Mouse (Mus musculus): ENCODE data around the gene Fam19a5. TPM values are rescaled to one million over a fixed set of nuclear protein-coding genes. Genes with fewer than 3 reads are reported as not detected.

Fam19a5 gene
- polyA plus RNA-seq, 1 experiment, result 0.11 TPM

DNA sequence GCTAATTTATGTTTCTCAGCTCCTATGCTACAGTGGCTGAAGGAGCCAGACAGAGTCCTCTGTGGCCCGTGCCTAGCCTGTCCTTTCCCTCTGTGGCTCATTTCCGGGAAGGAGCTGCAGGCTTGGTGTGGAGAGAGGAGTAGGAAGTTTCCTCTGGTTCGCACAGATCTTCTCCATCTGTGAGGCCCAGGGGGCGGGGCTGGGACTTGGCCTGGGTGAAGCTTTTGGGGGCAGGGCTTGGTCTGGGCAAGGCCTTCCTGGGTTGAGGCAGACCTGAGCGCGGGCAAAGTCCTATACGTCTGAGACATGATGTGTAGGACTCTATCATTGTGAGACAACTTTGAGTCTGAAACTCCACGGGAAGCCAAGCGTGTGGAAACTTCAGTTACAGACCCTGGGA is 11.7 kb downstream of the Fam19a5 start:
- Histone ChIP-seq H3K36me3 (ENCODE audit: control insufficient read depth, insufficient read depth, low read length) (no peaks in the 10 kb centered on the region), H3K27ac (ENCODE audit: insufficient read depth, low read length) (no peak overlapping the region), H3K4me1 (ENCODE audit: control insufficient read depth, insufficient read depth, insufficient read length) (no peaks in the 10 kb centered on the region), H3K27me3 (ENCODE audit: control insufficient read depth, insufficient read depth, low read length) (no peaks in the 10 kb centered on the region), H3K4me3 (ENCODE audit: extremely low read depth, insufficient read depth, insufficient read length) (no peak overlapping the region)
- WGBS, result 69% methylated on average over 9 of the region's 9 CpGs
- TF ChIP-seq CTCF (IDR thresholded peaks at IDR 0.05; ENCODE audit: extremely low read depth, insufficient read depth, insufficient read length, insufficient replicate concordance) (no peak), POLR2A (IDR thresholded peaks at IDR 0.05; ENCODE audit: low read depth, low read length) (no peak)
- no peak for DNase-seq (ENCODE audit: low read depth in 1 of 2, low spot score in 2 of 2)

DNA sequence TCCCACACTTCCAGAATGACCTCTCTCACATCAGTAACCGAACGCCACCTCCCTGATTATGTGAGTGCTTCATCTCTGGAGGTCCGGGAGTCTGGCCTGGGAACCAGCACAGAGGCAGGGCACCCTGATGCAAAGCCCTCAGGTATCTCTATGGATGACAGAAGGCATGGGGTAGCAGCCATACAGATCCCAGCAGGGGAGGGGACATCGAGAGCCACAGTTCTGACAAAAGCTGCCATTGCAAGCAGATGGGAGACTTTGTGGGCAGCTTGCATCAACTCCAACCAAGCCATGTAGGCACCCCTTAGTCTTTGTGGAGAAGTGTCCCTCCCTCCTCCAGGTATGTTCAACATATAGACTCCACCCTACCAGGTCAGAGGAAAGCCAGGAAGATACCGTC is 20.2 kb downstream of the Fam19a5 start:
- DNase-seq (ENCODE audit: low read depth in 1 of 2, low spot score in 2 of 2), result no peak
- Histone ChIP-seq H3K27me3 (ENCODE audit: control insufficient read depth, insufficient read depth, low read length) (no peaks in the 10 kb centered on the region), H3K4me3 (ENCODE audit: extremely low read depth, insufficient read depth, insufficient read length) (no peak overlapping the region), H3K36me3 (ENCODE audit: control insufficient read depth, insufficient read depth, low read length) (no peaks in the 10 kb centered on the region), H3K27ac (ENCODE audit: insufficient read depth, low read length) (no peak overlapping the region), H3K4me1 (ENCODE audit: control insufficient read depth, insufficient read depth, insufficient read length) (no peaks in the 10 kb centered on the region)
- TF ChIP-seq CTCF (IDR thresholded peaks at IDR 0.05; ENCODE audit: extremely low read depth, insufficient read depth, insufficient read length, insufficient replicate concordance), result no peak
- 91% methylated on average over 5 of the region's 5 CpGs for WGBS

DNA sequence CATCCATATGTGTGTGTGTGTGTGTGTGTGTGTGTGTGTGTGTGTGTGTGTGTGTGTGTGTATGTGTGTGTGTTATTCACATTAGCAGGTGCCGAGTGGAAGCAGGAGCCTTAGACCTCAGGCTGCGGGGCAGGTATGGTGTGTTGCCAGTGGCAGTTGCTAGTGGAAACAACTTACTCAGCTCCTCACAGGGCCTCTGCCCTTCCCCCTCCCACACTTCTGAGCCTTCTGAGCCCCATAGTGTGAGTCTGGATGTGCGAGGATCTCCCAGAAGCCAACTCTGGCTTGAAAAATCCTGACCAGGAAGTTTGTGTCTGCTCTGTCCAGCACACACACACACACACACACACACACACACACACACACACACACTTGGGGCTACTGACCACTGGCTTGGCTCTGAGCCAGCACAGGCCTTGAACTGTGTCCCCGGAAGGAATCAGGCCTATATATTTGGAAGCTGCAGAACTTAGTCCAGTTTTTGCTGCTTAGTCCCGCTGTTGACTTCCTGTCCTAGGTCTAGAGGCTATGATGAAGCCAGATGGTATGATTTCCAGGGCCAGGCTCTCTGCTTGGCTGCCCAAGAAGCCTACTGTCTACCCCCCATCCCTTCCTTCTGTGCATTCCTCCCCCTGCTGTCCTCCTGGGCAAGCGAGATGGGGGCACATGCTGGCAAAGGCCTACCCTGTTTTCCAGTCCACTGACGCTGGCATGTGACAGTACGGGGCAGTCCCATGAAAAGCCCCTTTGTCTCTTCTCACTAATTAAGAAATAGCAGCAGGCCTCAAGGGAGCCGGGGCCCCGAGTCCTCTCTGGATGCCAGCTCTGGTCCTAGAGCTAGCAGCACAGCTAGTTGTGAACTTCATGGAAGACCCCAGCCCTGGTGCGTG is 22.2 kb downstream of the Fam19a5 start:
- DNase-seq (ENCODE audit: low read depth in 1 of 2, low spot score in 2 of 2), result no peak
- TF ChIP-seq CTCF (IDR thresholded peaks at IDR 0.05; ENCODE audit: extremely low read depth, insufficient read depth, insufficient read length, insufficient replicate concordance) (no peak), POLR2A (IDR thresholded peaks at IDR 0.05; ENCODE audit: low read depth, low read length) (no peak)
- Histone ChIP-seq H3K4me1 (ENCODE audit: control insufficient read depth, insufficient read depth, insufficient read length) (no peaks in the 10 kb centered on the region), H3K27ac (ENCODE audit: insufficient read depth, low read length) (no peak overlapping the region), H3K27me3 (ENCODE audit: control insufficient read depth, insufficient read depth, low read length) (no peaks in the 10 kb centered on the region), H3K36me3 (ENCODE audit: control insufficient read depth, insufficient read depth, low read length) (no peaks in the 10 kb centered on the region), H3K4me3 (ENCODE audit: extremely low read depth, insufficient read depth, insufficient read length) (no peak overlapping the region)
- WGBS, result 85% methylated on average over 11 of the region's 11 CpGs

DNA sequence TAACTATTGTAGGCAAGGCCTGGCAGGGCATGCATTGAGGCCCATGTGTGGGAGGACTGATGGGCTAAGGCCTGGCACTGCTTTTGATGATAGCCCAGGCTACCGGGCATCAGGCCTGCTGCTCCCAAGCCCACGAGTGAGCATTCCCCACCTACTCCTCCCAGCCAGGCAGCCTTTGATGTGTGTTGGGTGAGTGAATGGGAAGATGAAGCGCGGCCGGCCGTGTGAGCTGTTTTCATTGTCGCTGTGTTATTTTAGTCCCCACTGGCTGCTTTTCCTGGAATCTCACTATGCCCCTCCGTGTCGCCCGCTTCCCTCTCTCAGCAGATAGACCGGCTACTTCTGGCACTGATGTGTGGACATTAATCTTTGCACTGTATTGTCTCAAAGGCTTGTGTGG is 26.1 kb downstream of the Fam19a5 start:
- 84% methylated on average over 11 of the region's 11 CpGs for WGBS
- H3K4me3 ChIP-seq (ENCODE audit: extremely low read depth, insufficient read depth, insufficient read length), result no peak overlapping the region
- no peak for TF ChIP-seq CTCF (IDR thresholded peaks at IDR 0.05; ENCODE audit: extremely low read depth, insufficient read depth, insufficient read length, insufficient replicate concordance)
- TF ChIP-seq POLR2A (IDR thresholded peaks at IDR 0.05; ENCODE audit: low read depth, low read length), result no peak

DNA sequence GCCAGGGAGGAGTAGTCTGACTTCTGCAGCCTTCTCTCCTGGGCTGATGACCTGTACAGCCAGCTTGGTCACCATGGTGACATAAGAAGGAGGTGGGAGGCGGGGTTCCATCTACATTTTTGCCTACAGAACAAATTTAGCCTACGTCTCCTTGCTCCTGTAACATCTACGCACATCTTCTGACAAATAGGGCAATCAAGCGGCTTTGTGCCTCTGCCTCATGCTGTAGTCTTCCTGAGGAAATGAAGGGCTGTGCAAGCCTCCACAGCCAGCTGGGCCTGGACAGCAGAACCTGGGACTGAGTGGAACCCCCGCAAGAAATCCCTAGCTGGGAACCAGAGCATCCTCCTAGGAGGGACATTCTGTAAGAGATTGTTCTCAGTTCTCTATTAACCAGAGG is 35.8 kb downstream of the Fam19a5 start:
- Histone ChIP-seq H3K4me1 (ENCODE audit: control insufficient read depth, insufficient read depth, insufficient read length) (no peaks in the 10 kb centered on the region), H3K4me3 (ENCODE audit: extremely low read depth, insufficient read depth, insufficient read length) (no peak overlapping the region), H3K27ac (ENCODE audit: insufficient read depth, low read length) (no peak overlapping the region), H3K27me3 (ENCODE audit: control insufficient read depth, insufficient read depth, low read length) (no peaks in the 10 kb centered on the region), H3K36me3 (ENCODE audit: control insufficient read depth, insufficient read depth, low read length) (no peaks in the 10 kb centered on the region)
- DNase-seq (ENCODE audit: low read depth in 1 of 2, low spot score in 2 of 2), result no peak
- TF ChIP-seq CTCF (IDR thresholded peaks at IDR 0.05; ENCODE audit: extremely low read depth, insufficient read depth, insufficient read length, insufficient replicate concordance) (no peak), POLR2A (IDR thresholded peaks at IDR 0.05; ENCODE audit: low read depth, low read length) (no peak)
- WGBS, result 81% methylated on average over 5 of the region's 5 CpGs

More for the DNA sequence above, 26.1 kb downstream of the Fam19a5 start:
- Histone ChIP-seq H3K36me3 (ENCODE audit: control insufficient read depth, insufficient read depth, low read length) (no peaks in the 10 kb centered on the region), H3K27ac (ENCODE audit: insufficient read depth, low read length) (no peak overlapping the region), H3K4me1 (ENCODE audit: control insufficient read depth, insufficient read depth, insufficient read length) (no peaks in the 10 kb centered on the region), H3K27me3 (ENCODE audit: control insufficient read depth, insufficient read depth, low read length) (no peaks in the 10 kb centered on the region)
- no peak for DNase-seq (ENCODE audit: low read depth in 1 of 2, low spot score in 2 of 2)

DNA sequence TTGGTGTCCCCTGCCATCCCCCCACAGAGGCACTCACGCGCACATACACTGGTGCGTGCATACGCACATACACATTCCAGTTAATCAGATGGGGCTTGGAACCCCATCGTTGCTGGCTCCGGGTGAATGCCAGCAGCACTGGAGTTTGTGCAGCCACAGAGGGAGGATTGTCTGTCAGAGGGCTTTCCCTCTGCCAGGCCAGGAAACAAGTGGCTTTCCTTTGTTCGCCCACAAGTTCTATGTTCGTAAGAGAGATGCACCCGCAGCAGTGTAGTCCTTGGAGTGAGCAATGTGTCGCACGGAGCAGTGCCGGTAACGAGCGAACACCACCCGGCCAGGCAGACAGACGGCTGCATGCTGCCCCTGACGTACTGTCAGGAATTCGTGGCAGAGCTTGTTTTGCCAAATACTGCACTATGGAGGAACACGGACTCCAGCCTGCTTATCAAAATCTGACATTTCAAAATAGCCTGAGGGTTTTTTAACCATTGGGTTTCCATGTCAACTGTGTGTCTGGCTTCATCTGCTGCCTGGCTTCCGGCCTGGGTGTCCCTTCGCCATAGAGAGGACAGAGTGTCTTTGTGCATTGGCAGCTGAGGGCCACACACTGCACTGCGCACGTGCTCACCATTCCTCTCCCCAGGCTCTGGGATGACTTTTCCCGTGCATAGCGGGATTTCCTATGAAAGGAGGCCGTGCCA is 40.0 kb downstream of the Fam19a5 start:
- H3K4me3 ChIP-seq (ENCODE audit: extremely low read depth, insufficient read depth, insufficient read length), result no peak overlapping the region

DNA sequence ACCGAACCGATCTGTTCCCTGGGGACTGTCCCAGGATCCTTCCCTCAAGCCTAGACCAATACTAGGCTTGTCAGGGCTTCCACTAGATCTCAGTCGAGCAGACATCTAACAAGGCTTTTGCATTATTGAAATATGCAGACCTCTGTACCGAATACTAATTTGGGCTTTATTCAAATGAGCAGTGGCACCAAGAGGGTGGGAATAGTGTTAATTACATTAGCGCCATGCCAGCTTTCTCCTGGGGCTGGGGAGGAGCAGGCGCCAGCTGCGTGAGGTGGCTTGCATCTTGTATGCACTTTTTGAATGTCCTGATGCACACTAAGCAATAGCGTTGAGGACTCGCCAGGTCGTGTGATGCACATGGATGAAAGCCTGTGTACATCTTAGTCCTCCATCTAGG is 46.9 kb downstream of the Fam19a5 start:
- no peaks in the 10 kb centered on the region for H3K4me1 ChIP-seq (ENCODE audit: control insufficient read depth, insufficient read depth, insufficient read length)

More for the DNA sequence above, 40.0 kb downstream of the Fam19a5 start:
- 88% methylated on average over 26 of the region's 26 CpGs for WGBS
- H3K27me3 ChIP-seq (ENCODE audit: control insufficient read depth, insufficient read depth, low read length), result no peaks in the 10 kb centered on the region
- H3K27ac ChIP-seq (ENCODE audit: insufficient read depth, low read length), result no peak overlapping the region
- no peak for DNase-seq (ENCODE audit: low read depth in 1 of 2, low spot score in 2 of 2)
- TF ChIP-seq CTCF (IDR thresholded peaks at IDR 0.05; ENCODE audit: extremely low read depth, insufficient read depth, insufficient read length, insufficient replicate concordance), result no peak
- no peak for TF ChIP-seq POLR2A (IDR thresholded peaks at IDR 0.05; ENCODE audit: low read depth, low read length)
- no peaks in the 10 kb centered on the region for H3K36me3 ChIP-seq (ENCODE audit: control insufficient read depth, insufficient read depth, low read length)
- no peaks in the 10 kb centered on the region for H3K4me1 ChIP-seq (ENCODE audit: control insufficient read depth, insufficient read depth, insufficient read length)

More for the DNA sequence above, 46.9 kb downstream of the Fam19a5 start:
- H3K4me3 ChIP-seq (ENCODE audit: extremely low read depth, insufficient read depth, insufficient read length), result no peak overlapping the region
- DNase-seq (ENCODE audit: low read depth in 1 of 2, low spot score in 2 of 2), result no peak
- H3K36me3 ChIP-seq (ENCODE audit: control insufficient read depth, insufficient read depth, low read length), result no peaks in the 10 kb centered on the region
- 85% methylated on average over 10 of the region's 10 CpGs for WGBS
- no peaks in the 10 kb centered on the region for H3K27me3 ChIP-seq (ENCODE audit: control insufficient read depth, insufficient read depth, low read length)
- TF ChIP-seq POLR2A (IDR thresholded peaks at IDR 0.05; ENCODE audit: low read depth, low read length) (no peak), CTCF (IDR thresholded peaks at IDR 0.05; ENCODE audit: extremely low read depth, insufficient read depth, insufficient read length, insufficient replicate concordance) (no peak)
- no peak overlapping the region for H3K27ac ChIP-seq (ENCODE audit: insufficient read depth, low read length)
